ENCODE assay signal across 9 mouse cellular contexts in the genomic region with DNA sequence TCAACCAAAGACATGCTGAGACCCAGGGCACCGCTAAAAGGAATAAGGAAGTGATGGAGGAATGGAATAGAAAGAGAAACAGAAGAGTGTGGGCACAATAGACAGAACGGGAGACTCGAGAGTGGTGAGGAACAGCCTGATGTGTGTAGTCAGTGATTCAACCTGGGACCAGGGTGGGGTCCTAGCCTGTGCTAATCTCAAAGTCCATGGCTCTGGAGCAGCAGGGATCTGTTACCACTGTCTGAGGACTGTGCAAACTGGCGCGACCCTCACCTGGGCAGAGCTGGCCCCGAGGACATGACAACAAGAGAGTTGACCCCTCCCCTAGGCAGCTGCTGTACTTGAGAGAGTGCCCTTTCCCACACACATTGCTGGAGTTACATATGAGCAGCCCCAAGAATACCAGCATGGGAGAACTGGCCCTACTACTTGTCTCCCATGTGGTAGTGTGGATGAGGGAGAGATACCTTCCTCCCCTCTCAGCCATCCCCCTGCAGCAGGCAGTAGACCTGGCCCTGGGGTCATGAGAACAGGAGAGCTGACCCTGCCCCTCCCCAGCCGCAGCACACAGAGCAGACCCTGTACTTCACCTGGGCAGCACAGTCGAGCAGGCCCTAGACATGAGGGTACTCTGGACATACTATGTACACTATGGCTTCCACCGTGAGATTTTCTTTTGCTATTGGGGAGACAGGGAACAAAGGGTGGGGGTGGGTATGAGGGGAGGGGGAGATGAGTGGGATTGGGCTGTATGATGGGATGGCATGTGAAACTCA.
DNase-seq lines count a peak whose midpoint lies in the region; ATAC-seq and TF ChIP-seq lines count a peak whose summit lies in the region.
"Had no signal": no experiment of that assay in that cellular context is flagged by ENCODE, and none has a peak within 500 bp of the region (broad histone marks: within the 10 kb centered on the region; RNA-seq: fewer than 3 reads in every experiment).

No protein-coding gene starts in this region.

- H3K4me3 ChIP-seq in embryonic facial prominence, embryonic 11.5 days (ENCODE audit: low read depth, low read length), result no peak overlapping the region
- no peak overlapping the region for H3K4me3 ChIP-seq in embryonic facial prominence, embryonic 10.5 days
- H3K4me3 ChIP-seq in lung, embryonic 14.5 days (ENCODE audit: low read depth, low read length), result no peak overlapping the region
- H3K4me3 ChIP-seq in liver, embryonic 13.5 days (replicated peaks), result no peak overlapping the region
- no peak overlapping the region for H3K4me3 ChIP-seq in stomach, embryonic 15.5 days (replicated peaks)

- H3K36me3 ChIP-seq in embryonic facial prominence, embryonic 11.5 days (replicated peaks; ENCODE audit: control insufficient read depth, insufficient read depth, low read depth, low read length), result no peaks in the 10 kb centered on the region
- H3K36me3 ChIP-seq in embryonic facial prominence, embryonic 10.5 days (replicated peaks), result peaks cover 13% of the 10 kb centered on the region; the same call in 1 of the 2 replicates
- H3K36me3 ChIP-seq in lung, embryonic 14.5 days (ENCODE audit: insufficient read depth), result no peaks in the 10 kb centered on the region
- no peaks in the 10 kb centered on the region for H3K36me3 ChIP-seq in liver, embryonic 13.5 days
- no peaks in the 10 kb centered on the region for H3K36me3 ChIP-seq in stomach, embryonic 15.5 days

- no peak for TF ChIP-seq CTCF in lung, embryonic 14.5 days (IDR thresholded peaks at IDR 0.05; ENCODE audit: low read depth)

- H3K27ac ChIP-seq in embryonic facial prominence, embryonic 11.5 days (replicated peaks; ENCODE audit: low read depth, low read length), result no peak overlapping the region
- H3K27ac ChIP-seq in embryonic facial prominence, embryonic 10.5 days (replicated peaks), result no peak overlapping the region
- H3K27ac ChIP-seq in lung, embryonic 14.5 days (ENCODE audit: low read depth), result no peak overlapping the region
- no peak overlapping the region for H3K27ac ChIP-seq in liver, embryonic 13.5 days
- H3K27ac ChIP-seq in stomach, embryonic 15.5 days, result no peak overlapping the region

- no peaks in the 10 kb centered on the region for H3K9me3 ChIP-seq in embryonic facial prominence, embryonic 11.5 days (replicated peaks; ENCODE audit: control insufficient read depth, low read length)
- H3K9me3 ChIP-seq in embryonic facial prominence, embryonic 10.5 days, result no peaks in the 10 kb centered on the region
- no peaks in the 10 kb centered on the region for H3K9me3 ChIP-seq in lung, embryonic 14.5 days (ENCODE audit: low read depth, low read length)
- no peaks in the 10 kb centered on the region for H3K9me3 ChIP-seq in liver, embryonic 13.5 days (replicated peaks)
- no peaks in the 10 kb centered on the region for H3K9me3 ChIP-seq in stomach, embryonic 15.5 days

- WGBS in embryonic facial prominence, embryonic 11.5 days, result 90% methylated on average over 9 of the region's 9 CpGs
- 87% methylated on average over 9 of the region's 9 CpGs for WGBS in embryonic facial prominence, embryonic 10.5 days
- 82% methylated on average over 9 of the region's 9 CpGs for WGBS in lung, embryonic 14.5 days
- 70% methylated on average over 9 of the region's 9 CpGs for WGBS in liver, embryonic 13.5 days (ENCODE audit: insufficient replicate concordance)
- 84% methylated on average over 9 of the region's 9 CpGs for WGBS in stomach, embryonic 15.5 days

- H3K4me2 ChIP-seq in embryonic facial prominence, embryonic 11.5 days (ENCODE audit: low read depth, low read length), result no peak overlapping the region
- no peak overlapping the region for H3K4me2 ChIP-seq in lung, embryonic 14.5 days
- H3K4me2 ChIP-seq in liver, embryonic 13.5 days, result no peak overlapping the region
- H3K4me2 ChIP-seq in stomach, embryonic 15.5 days, result no peak overlapping the region

- DNase-seq in embryonic facial prominence, embryonic 11.5 days (ENCODE audit: low spot score), result no peak
- no peak for DNase-seq in embryonic facial prominence, embryonic 10.5 days (ENCODE audit: low spot score)
- DNase-seq in lung, embryonic 14.5 days, result no peak
- DNase-seq in lung, postnatal 36 days, result no peak
- no peak for DNase-seq in liver, embryonic 13.5 days
- DNase-seq in adrenal gland, adult 18-20 months (ENCODE audit: low spot score in 2 of 2), result no peak
- no peak for DNase-seq in heart, postnatal 14 days
- DNase-seq: right cerebral cortex, postnatal 25 days had no signal

- H3K4me1 ChIP-seq in embryonic facial prominence, embryonic 11.5 days (ENCODE audit: control insufficient read depth, insufficient read depth, low read length), result no peaks in the 10 kb centered on the region
- no peaks in the 10 kb centered on the region for H3K4me1 ChIP-seq in embryonic facial prominence, embryonic 10.5 days
- no peaks in the 10 kb centered on the region for H3K4me1 ChIP-seq in lung, embryonic 14.5 days (ENCODE audit: insufficient read depth)
- no peaks in the 10 kb centered on the region for H3K4me1 ChIP-seq in liver, embryonic 13.5 days (replicated peaks)
- H3K4me1 ChIP-seq in stomach, embryonic 15.5 days, result no peaks in the 10 kb centered on the region

- no peaks in the 10 kb centered on the region for H3K27me3 ChIP-seq in embryonic facial prominence, embryonic 11.5 days (ENCODE audit: control insufficient read depth, insufficient read depth, low read length)
- H3K27me3 ChIP-seq in embryonic facial prominence, embryonic 10.5 days (replicated peaks; ENCODE audit: low read depth, poor library complexity, severe bottlenecking), result no peaks in the 10 kb centered on the region
- no peaks in the 10 kb centered on the region for H3K27me3 ChIP-seq in lung, embryonic 14.5 days (ENCODE audit: insufficient read depth, low read length)
- H3K27me3 ChIP-seq in liver, embryonic 13.5 days, result no peaks in the 10 kb centered on the region
- H3K27me3 ChIP-seq in stomach, embryonic 15.5 days (replicated peaks), result no peaks in the 10 kb centered on the region

- peak; percentile 53; the same call in 1 of the 2 replicates for ATAC-seq in embryonic facial prominence, embryonic 11.5 days (replicated peaks; ENCODE audit: insufficient number of reproducible peaks, low FRiP score, low TSS enrichment, low read depth)
- ATAC-seq in lung, embryonic 14.5 days (ENCODE audit: insufficient read depth), result peak; percentile 46; the same call in 1 of the 2 replicates
- ATAC-seq in liver, embryonic 13.5 days (ENCODE audit: low read depth), result peak; percentile 58; the same call in 1 of the 2 replicates
- peak; percentile 28; the same call in 1 of the 2 replicates for ATAC-seq in stomach, embryonic 15.5 days (ENCODE audit: insufficient read depth, low FRiP score, low read depth)

- intact Hi-C loops in heart, postnatal 14 days (cut with DNase I), result no loop called here

- H3K9ac ChIP-seq in embryonic facial prominence, embryonic 11.5 days (replicated peaks; ENCODE audit: low read length), result no peak overlapping the region
- no peak overlapping the region for H3K9ac ChIP-seq in lung, embryonic 14.5 days
- H3K9ac ChIP-seq in liver, embryonic 13.5 days, result no peak overlapping the region
- H3K9ac ChIP-seq in stomach, embryonic 15.5 days, result no peak overlapping the region
